Mouse (Mus musculus): ENCODE measurements around the gene Gm11595. TPM values are rescaled to one million over a fixed set of nuclear protein-coding genes. Genes with fewer than 3 reads are reported as not detected.
"Not testable (repeated sequence)": the region's sequence is repeated elsewhere in the genome, so short reads cannot be mapped to it uniquely, and the experiment has no call there.

Gene Gm11595
- not detected for total RNA-seq (2021)

DNA sequence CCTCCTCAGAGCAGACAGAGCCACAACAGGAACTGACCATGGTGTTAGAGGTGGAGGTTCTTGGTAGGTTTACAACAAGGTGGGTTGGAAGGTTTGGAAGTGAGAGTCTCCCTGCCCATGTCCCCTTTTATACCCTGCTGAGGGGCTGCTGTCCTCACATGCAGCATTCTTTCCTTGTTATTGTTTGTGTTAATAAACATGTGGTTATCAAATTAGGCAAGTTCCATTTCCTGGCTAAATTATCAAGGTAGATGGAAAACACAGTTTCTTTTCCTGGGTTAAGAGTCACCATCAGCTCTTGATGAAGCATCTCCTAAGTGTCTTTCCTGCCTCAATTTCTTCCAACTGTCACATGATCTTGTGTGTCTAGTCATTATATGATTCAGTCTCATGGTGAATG lies at the start of gene Gm11595:
Gm11595 (minus strand) TSS at position 101 of the 400 bp plus-strand sequence.
- not testable (repeated sequence) for DNase-seq

- DNase-seq, result not testable (repeated sequence)
Measured at GRCm38 (mm10) chr11:99815566-99815965, 42.9 kb upstream of the Gm11595 start, which contains the start of gene Gm11564. TSS of gene Gm11564 (minus strand) at chr11:99815666.

- not testable (repeated sequence) for DNase-seq
Measured at GRCm38 (mm10) chr11:99809792-99810191, 37.1 kb upstream of the Gm11595 start, which contains the start of gene Krtap4-13. TSS of gene Krtap4-13 (minus strand) at chr11:99809892.

- not testable (repeated sequence) for DNase-seq
Measured at GRCm38 (mm10) chr11:99804346-99804745, 31.6 kb upstream of the Gm11595 start, which contains the start of gene Gm11554. TSS of gene Gm11554 (minus strand) at chr11:99804446.

DNA sequence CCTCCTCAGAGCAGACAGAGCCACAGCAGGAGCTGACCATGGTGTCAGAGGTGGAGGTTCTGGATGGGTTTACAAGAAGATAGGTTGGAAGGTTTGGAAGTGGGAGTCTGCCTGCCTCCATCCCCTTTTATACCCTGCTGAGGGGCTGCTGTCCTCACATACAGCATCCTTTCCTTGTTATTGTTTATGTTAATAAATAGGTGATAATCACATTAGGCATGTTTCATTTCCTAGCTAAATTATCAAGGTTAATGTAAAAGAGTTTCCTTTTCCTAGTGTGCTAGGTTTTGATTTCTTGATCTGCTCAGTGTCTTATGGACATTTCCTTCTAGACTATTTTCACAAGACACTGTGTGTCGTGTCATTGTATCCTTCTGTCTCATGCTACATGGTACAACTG lies 26.1 kb upstream of the Gm11595 start, which contains the start of gene Gm11569:
Gm11569 (minus strand) TSS at position 101 of the 400 bp plus-strand sequence.
- DNase-seq, result not testable (repeated sequence)

GRCm38 (mm10) chr11:99793367-99793766 lies 20.7 kb upstream of the Gm11595 start, which contains the start of gene Gm11596:
TSS of gene Gm11596 (minus strand) at chr11:99793467.
- no peak for DNase-seq

DNA sequence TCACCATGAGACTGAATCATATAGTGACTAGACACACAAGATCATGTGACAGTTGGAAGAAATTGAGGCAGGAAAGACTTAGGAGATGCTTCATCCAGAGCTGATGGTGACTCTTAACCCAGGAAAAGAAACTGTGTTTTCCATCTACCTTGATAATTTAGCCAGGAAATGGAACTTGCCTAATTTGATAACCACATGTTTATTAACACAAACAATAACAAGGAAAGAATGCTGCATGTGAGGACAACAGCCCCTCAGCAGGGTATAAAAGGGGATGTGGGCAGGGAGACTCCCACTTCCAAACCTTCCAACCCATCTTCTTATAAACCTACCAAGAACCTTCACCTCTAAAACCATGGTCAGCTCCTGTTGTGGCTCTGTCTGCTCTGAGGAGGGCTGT lies 12.2 kb upstream of the Gm11595 start, which contains the start of gene Krtap4-9:
Krtap4-9 (plus strand) TSS at position 301 of the 400 bp plus-strand sequence.
- DNase-seq, result not testable (repeated sequence)

- no peak for DNase-seq
Measured at GRCm38 (mm10) chr11:99780604-99781003, 7.9 kb upstream of the Gm11595 start, which contains the start of gene Krtap4-8. TSS of gene Krtap4-8 (minus strand) at chr11:99780704.

- no peak for DNase-seq
Measured at GRCm38 (mm10) chr11:99778401-99778800, 5.7 kb upstream of the Gm11595 start.

DNA sequence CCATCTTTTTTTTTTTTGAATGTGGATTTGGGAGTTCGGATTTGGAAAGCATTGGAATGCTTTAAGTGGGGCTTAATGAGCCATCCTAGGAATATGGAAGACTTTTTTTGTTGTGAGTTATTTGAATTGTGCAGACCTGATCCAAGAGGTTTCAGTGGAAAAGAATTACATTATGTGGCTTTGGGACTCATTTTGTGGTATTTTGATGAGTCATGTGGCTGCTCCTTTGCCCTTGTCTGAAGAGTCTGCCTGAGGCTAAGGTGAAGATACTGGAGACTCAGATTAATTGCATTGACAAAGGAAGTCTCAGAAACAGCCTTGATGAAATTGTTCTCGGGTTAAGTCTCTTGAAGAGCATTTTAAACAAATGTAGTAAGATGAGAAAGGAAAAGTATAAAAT lies 4.3 kb downstream of the Gm11595 start:
- no peak for DNase-seq

- DNase-seq, result no peak
Measured at GRCm38 (mm10) chr11:99758877-99759276, 13.8 kb downstream of the Gm11595 start.

GRCm38 (mm10) chr11:99743985-99744384 lies 28.7 kb downstream of the Gm11595 start:
- DNase-seq, result no peak

DNA sequence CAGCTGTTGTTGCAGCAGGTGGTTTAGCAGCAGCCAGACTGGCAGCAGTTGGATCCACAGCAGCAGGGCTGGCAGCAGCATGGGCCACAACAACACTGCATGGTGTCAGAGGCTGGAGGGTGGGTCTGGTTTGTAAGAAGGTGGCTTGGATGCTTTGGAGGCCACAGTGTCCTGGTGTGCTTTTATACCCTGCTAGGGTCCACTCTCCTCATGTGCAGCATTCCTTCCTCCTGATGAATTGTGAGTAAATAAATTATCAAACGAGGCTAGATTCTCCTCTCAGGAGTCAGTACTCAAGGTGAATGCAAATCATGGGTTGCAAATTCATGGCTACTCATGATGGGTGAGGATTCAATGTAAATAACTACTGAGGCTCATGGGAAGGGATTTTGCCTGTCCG lies 38.5 kb downstream of the Gm11595 start, which contains the start of gene Gm14180:
Gm14180 (minus strand) TSS at position 101 of the 400 bp plus-strand sequence.
- no peak for DNase-seq

- no peak for DNase-seq
Measured at GRCm38 (mm10) chr11:99724061-99724460, 48.7 kb downstream of the Gm11595 start.

Other genes starting within 250 kb of the Gm11595 start
- gene Krt40, start 229.8 kb downstream of the Gm11595 start, total RNA-seq (2021), result not detected
- gene Krtap3-3, start 222.0 kb downstream of the Gm11595 start, total RNA-seq (2021), result not detected
- not detected for gene Krtap3-2, start 216.1 kb downstream of the Gm11595 start, total RNA-seq (2021)
- gene Gm11939, start 213.4 kb downstream of the Gm11595 start, total RNA-seq (2021), result not detected
- not detected for gene Krtap3-1, start 206.3 kb downstream of the Gm11595 start, total RNA-seq (2021)
- gene Krtap1-5, start 191.9 kb downstream of the Gm11595 start, total RNA-seq (2021), result not detected
- not detected for gene Krtap1-4, start 189.3 kb downstream of the Gm11595 start, total RNA-seq (2021)
- gene Krtap1-3, start 181.6 kb downstream of the Gm11595 start, total RNA-seq (2021), result not detected
- not detected for gene Krtap9-3, start 174.8 kb downstream of the Gm11595 start, total RNA-seq (2021)
- gene Gm11938, start 169.6 kb downstream of the Gm11595 start, total RNA-seq (2021), result not detected
- not detected for gene Gm11937, start 162.7 kb downstream of the Gm11595 start, total RNA-seq (2021)
- gene Krtap2-4, start 158.1 kb downstream of the Gm11595 start, total RNA-seq (2021), result not detected
- not detected for gene Gm11562, start 152.5 kb downstream of the Gm11595 start, total RNA-seq (2021)
- gene Krtap4-1, start 144.7 kb downstream of the Gm11595 start, total RNA-seq (2021), result not detected
- not detected for gene Krtap4-2, start 137.8 kb downstream of the Gm11595 start, total RNA-seq (2021)
- gene Krtap4-7, start 128.8 kb downstream of the Gm11595 start, total RNA-seq (2021), result not detected
- not detected for gene Gm11555, start 122.7 kb downstream of the Gm11595 start, total RNA-seq (2021)
- gene Gm11563, start 114.0 kb downstream of the Gm11595 start, total RNA-seq (2021), result not detected
- not detected for gene Krtap4-6, start 107.0 kb downstream of the Gm11595 start, total RNA-seq (2021)
- not detected for gene Gm14190, start 82.2 kb downstream of the Gm11595 start, total RNA-seq (2021)
- not detected for gene Gm14180, start 38.6 kb downstream of the Gm11595 start, total RNA-seq (2021)
- gene Krtap4-8, start 7.8 kb upstream of the Gm11595 start, total RNA-seq (2021), result not detected
- not detected for gene Krtap4-9, start 12.3 kb upstream of the Gm11595 start, total RNA-seq (2021)
- not detected for gene Gm11596, start 20.6 kb upstream of the Gm11595 start, total RNA-seq (2021)
- not detected for gene Gm11569, start 26.0 kb upstream of the Gm11595 start, total RNA-seq (2021)
- gene Gm11554, start 31.5 kb upstream of the Gm11595 start, total RNA-seq (2021), result not detected
- gene Krtap4-13, start 37.0 kb upstream of the Gm11595 start, total RNA-seq (2021), result not detected
- not detected for gene Gm11564, start 42.8 kb upstream of the Gm11595 start, total RNA-seq (2021)
- gene 2300003K06Rik, start 65.2 kb upstream of the Gm11595 start, total RNA-seq (2021), result not detected
- gene Krtap4-16, start 78.7 kb upstream of the Gm11595 start, total RNA-seq (2021), result not detected
- gene Gm11568, start 85.0 kb upstream of the Gm11595 start, total RNA-seq (2021), result not detected
- not detected for gene Gm11559, start 91.6 kb upstream of the Gm11595 start, total RNA-seq (2021)
- not detected for gene Krtap9-1, start 100.5 kb upstream of the Gm11595 start, total RNA-seq (2021)
- gene Gm11567, start 106.3 kb upstream of the Gm11595 start, total RNA-seq (2021), result not detected
- gene Krtap31-1, start 135.0 kb upstream of the Gm11595 start, total RNA-seq (2021), result not detected
- gene Gm11565, start 141.8 kb upstream of the Gm11595 start, total RNA-seq (2021), result not detected
- gene Krtap31-2, start 163.4 kb upstream of the Gm11595 start, total RNA-seq (2021), result not detected
- not detected for gene Krtap9-5, start 175.6 kb upstream of the Gm11595 start, total RNA-seq (2021)
- gene Krtap29-1, start 206.1 kb upstream of the Gm11595 start, total RNA-seq (2021), result not detected
- not detected for gene Krtap16-1, start 213.7 kb upstream of the Gm11595 start, total RNA-seq (2021)
- gene Krtap17-1, start 221.1 kb upstream of the Gm11595 start, total RNA-seq (2021), result not detected
- not detected for gene Krt33a, start 243.3 kb upstream of the Gm11595 start, total RNA-seq (2021)

Data from heart, postnatal 4 days (tissue).